Mouse (Mus musculus) cerebral cortex, adult 2 months (tissue): Measurements from ENCODE around the gene Pax9.

Experiments
- WGBS: fragments of 180-500 bp; shearing (Covaris S2); methylation state at CpG from one replicate; pipeline ENCODE4 v1.1.7; 2018; 5-methylcytosine and 5-hydroxymethylcytosine counted together

Pax9 gene

DNA sequence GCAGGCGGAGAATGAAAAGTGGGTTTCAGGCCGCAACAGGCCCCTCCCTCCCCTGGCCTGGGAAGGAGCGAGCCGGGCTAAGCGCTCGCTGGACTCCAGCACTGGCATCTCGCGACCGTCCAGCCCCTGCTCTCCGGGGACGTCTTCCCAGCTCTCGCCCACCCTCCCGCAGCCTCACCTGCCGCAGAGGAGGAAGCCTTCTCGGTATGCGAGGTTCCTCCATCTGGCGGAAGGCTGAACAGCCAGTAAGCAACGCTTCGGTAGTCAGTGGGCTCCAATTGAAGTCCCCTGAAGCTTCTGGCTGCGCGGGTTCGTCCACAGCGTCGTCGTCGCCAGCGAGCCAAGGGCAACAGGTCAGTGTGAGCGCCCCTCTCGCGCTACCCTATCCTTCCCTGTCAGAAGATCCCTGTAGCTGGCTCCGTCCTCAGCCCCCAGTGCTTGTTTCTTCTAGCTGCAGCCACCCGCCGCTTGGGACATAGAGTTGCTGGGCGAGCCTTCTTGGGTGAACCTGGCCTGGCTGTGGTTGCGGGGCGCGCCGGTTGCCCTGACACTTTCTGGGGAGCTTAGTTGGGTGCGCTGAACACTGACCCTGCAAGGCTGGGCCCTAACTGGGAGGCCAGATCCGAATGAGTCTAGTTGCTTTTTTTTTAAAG lies at the start of gene Pax9:
TSS of gene Pax9 (plus strand) at position 341 of the 653 bp plus-strand sequence.
- WGBS = 2% methylated on average over 40 of the region's 40 CpGs

DNA sequence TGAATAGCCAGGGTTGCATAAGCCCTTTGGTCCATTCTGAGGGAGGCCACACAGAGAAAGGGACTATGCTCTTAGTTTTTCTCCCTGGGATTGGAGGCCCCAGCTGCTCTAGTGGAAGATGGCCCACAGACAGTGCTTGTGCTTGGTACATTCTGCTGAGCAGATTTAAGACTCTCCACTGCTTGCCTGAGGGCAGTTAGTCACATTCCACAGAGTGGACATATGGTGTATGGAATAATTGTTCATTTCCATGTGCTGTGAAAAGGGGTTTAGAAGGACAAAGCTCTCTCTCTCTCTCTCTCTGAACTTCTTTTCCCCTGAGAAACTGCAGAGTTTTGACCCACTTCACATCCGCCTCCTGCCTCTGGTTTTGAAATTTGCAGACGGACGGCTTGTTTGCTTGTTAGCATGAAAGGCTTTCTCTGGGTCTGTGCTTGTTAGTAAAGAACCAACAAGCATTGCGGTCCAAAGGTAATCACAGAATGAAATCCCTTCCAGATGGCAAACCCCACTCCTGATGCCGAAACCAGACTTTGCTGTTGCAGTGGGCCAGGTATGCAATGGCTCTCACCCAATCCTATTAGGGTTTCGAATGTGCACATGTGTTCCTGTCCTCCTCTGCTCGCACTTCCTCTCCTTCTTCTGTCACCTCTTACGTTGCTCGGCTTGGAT lies 22.0 kb upstream of the Pax9 start:
- WGBS = 68% methylated on average over 9 of the region's 9 CpGs

DNA sequence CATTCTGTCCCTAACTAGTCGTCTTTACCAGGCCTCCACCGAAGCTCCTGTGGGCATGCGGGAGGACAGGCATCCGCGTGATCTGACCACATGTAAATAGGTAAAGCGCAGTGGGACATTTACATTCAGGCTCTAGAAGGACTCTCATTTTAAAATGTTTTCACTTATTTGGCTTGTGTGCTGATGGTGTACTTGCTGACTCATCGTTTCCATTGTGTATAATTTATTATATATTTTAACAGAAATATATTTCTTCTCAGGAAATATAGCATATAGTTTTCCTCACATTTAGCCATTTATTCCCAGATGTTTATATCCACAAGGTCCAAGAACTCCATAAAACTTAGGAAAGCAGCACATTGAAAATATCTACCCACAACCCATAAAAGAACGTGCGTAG lies 20.8 kb upstream of the Pax9 start:
- 93% methylated on average over 9 of the region's 9 CpGs for WGBS

DNA sequence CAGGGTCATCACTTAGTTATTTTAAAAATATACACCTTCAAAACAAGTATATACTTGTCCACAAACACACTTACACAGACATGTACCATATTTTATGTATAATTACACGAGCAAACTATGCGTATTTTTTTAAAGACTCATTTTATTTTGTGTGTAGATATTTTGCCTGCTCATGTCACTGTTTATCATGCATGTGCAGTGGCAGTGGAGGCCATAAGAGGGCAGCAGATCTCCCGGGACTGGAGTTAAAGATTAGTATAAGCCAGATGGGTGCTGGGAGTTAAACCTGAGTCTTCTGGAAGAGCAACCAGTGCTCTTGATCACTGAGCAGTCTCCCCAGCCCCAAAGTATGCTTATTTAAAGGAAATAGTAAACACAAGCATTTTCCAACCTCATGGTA lies 16.8 kb upstream of the Pax9 start:
- 48% methylated on average over 3 of the region's 3 CpGs for WGBS

DNA sequence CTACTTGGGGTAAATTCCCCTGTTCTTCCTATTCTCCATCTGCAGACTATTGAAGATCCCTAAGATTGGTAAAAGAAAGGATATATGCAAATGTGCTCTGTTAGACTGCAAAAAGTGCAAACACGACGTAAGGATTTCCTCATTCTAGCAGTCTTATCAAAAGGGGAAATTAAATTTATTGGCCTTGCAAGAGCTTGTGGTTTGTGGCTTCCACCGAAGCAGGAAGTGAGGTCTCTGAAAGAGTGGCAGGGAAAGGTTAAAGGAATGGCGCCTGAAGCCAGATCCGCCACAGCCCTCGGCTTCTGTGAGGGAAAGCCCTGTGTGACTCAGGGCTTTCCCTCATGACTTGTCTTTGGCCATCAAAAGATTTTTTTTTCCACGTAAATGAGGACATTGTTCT lies 13.9 kb upstream of the Pax9 start:
- WGBS = 69% methylated on average over 7 of the region's 7 CpGs

DNA sequence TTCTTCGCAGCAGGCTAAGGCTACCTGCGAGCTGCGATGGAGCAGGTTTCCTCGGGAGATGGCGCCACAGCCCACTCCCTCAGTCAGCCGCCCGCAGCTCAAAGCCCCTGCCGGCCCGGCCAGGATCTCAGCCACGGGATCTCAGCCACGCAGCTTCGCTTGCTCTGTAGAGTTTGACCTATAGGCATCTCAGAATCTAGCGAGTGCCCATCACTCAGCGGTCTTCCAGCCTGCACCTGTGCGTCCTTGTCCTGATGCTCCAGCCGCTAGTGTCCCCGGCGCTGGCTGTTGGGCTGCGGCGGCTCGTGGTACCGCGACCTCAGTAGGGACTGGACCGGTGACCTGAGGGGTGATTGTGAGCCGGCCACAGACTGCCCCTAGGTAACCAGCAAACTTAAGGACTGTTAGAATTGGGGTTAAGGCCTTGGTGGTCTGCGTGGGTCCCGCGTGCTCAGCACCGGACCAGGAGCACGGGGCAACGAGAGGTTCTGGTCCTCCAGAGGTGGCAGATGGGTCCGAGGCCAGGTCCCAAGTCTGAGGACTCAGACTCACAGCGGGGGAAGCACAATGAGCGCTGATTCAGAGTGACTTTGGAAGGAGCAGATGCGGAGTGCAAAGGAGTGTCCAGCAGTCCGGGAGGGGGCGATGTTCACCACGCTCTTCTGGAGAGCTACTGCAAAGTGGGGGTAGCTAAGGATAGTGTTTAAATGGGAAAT lies 10.3 kb upstream of the Pax9 start:
- WGBS = 2% methylated on average over 38 of the region's 38 CpGs

DNA sequence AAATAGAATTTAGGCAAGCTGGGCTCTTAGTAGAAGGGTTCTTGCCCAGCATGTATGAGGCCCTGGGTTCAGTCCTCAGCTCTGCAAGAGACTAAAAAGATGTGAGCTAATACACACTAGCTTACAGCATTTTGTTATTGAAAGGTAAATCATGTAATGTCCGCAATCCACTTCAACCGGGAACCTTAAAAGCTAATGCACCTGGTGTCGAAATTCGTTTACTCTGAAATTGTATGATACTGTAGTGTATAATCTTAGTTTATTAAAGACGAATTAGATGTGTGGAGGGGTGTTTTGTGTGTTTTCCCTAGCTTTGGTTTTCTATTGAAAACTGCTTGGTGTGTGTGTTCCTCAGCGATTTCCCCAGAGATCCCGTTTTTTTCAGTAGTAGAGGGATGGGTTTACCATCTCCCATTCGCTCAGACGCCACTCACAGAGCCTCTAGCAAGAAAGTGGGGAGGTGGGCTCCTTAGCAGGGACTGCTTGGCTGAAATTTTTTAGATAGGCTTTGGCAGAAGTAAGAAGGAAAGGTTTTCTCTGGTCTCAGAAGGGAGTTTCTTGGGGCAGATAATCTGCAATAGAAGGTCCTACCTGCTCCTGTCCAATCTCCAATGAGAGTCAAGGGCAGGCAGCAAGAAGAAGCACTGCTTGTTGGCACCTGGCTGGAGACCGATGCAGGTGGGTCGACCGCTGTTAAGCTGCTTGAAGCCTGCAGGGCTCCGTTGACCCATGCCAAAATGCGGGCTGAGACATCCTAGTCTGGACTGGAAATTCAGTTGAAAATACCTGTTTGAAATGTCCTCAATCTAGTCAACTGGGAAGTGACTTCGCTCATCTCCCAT lies 3.7 kb upstream of the Pax9 start:
- WGBS = 6% methylated on average over 15 of the region's 15 CpGs

DNA sequence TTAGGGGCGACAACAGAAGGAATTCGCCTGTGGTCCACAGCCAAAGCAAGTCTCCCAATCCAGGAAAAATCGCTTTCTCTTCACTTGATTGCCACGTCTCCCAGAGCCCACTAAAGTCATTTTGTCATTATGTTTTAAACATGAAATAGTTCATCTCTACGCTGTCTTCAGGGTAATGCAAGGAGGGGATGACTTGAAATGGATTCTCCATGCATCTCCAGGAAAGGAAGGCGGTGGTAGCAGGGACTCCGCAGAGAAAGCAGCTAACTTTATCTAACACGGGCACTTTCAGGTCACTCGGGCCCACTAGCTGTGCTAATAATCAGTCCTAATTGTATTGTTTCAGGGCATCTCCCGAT lies 3.1 kb upstream of the Pax9 start:
- 5% methylated on average over 10 of the region's 10 CpGs for WGBS

DNA sequence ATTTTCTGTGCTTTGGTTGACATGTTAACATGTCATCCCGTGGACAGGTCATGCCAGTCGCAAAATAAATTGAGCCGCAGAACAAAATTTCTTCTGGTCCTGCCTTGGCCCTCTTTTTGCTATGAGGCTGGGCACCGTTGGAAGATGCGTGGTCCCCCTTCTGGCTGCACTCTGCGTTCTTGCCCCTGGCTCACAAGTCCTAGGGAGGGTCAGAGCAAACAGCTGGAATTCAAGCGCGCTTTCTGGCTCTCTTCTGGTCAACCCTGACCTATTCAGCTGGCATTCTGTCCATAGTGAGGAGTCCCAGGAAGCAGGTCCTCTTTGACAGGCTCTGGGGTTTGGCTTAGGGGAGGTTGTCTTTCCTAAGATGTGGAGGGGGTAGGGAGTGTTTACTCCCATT lies 2.6 kb upstream of the Pax9 start:
- 1% methylated on average over 8 of the region's 8 CpGs for WGBS

DNA sequence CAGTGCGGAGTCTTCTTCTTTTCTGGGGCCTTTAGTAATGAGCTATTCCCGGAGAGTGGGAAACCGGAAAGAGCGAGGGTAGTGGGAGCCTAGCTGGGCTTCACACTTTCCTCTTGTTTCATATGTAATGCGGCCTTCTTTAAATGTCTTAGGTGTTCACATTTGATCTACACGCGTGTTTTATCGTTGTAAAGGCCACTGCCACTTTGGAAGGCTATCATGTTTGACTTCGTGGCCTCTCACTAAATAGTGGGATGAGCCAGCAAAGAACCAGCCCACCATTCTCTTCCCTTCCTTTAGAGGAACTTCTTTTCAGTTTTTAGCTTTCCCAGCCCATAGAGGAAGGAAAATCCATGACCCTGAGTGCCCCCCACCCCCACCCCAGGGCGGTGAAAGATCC lies 2.2 kb upstream of the Pax9 start:
- 5% methylated on average over 10 of the region's 10 CpGs for WGBS

DNA sequence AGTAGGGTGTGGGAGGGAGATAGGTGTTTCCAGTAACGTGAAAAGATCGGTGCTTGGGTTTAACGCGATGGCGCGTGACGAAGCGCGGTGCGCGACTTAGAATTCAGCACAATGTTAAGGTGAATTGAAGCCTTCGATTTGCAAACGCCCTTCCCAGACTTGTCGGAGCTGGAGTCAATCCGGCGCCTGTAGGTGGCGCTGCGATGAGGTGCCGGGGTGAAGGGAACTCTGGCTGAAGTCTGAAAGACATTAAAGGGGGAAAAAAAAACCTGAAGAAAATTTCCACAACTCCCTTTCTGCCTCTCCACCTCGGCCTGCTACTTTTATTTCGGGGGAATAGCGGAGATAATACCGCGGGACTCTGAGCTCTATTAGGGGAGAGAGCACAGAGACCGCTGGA lies 1.8 kb upstream of the Pax9 start:
- 2% methylated on average over 25 of the region's 25 CpGs for WGBS

DNA sequence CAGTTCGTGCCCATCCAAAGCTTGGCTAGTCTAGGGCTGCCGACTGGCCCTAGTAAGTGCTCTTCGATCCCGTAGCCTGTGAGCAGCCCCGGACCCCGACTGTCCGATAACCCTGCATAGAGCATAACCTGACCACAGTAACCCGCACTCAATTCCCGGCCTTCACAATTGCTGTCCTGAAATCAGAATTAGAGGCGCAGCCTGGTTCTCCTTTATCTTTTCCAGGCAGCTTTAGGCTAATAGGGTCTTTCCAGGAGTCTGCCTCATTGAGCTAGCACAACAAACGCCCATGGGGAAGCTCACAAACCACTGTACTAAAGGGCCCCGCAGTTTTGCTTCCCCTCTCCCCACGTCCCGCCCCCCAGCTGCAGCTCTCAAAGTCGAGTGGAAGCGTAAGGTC lies 1.2 kb upstream of the Pax9 start:
- WGBS = 6% methylated on average over 16 of the region's 16 CpGs

DNA sequence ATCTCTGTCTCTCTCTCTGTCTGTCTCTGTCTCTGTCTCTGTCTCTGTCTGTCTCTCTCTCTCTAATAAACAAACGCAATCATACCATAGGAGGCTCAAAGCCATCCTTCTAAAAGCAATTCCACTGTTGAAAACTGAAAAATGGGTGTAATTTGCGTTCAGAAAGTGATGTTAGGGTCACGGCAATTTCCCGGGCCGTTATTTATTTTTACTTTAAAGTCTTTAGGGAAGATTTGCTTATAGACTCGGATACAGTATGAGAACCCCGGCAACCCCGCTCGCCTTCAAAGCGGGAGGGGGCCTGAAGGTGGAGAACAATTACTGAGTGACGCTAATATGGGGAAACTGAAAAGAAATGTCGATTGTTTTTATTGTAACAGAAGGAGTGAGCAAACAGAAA lies 566 bp upstream of the Pax9 start:
- 7% methylated on average over 12 of the region's 12 CpGs for WGBS

DNA sequence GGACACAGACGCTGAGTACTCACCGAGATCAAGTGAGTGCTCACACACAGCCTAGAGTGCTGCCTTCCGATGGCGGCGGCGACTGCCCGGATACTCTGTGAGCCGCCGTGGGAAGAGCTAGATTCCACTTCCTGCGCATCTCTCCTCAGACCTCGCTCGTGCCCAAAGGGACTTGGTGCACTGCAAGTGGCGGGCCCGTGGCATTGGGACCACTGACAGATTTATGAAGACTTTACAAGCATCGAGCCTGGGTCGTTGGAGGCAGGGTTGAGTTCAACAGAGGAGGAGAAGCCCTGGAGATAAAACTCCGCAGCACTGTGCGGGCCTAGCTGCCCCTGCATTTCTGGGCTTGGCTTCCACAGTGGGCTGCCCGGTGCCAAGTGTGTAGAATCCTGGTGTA lies 969 bp downstream of the Pax9 start:
- 15% methylated on average over 19 of the region's 19 CpGs for WGBS

DNA sequence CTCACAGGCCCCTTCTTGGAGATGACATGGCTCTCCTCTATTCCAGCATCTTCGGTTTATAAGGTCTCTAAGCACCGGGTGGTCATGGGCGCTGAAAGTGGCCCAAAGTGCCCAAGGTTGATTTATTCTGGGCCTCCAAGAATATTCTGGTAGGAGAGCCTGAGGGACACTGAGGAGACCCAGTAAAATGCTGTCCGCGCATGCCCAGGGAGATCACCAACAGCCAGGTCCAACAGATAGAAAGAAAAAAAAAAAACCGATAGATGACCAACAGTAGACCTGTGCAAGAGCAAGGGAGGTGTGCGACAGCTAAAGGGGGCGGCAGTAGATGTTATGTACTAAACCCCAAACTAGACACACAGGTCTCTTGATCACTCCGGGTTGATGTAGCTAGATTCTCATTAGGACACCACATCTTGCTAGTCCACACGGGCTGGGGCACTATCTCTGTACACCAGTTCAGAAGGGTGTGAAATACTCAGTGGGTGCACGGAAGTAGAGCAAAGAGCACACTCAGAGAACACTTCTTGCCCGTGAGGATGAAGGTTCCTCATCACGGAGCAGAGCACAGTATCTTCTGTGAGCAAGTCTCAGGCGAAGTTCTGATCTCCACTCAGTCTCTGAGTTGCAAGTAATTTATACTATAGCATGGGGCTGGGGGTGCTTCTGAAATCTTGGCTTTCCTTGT lies 2.0 kb downstream of the Pax9 start:
- WGBS = 11% methylated on average over 14 of the region's 14 CpGs

DNA sequence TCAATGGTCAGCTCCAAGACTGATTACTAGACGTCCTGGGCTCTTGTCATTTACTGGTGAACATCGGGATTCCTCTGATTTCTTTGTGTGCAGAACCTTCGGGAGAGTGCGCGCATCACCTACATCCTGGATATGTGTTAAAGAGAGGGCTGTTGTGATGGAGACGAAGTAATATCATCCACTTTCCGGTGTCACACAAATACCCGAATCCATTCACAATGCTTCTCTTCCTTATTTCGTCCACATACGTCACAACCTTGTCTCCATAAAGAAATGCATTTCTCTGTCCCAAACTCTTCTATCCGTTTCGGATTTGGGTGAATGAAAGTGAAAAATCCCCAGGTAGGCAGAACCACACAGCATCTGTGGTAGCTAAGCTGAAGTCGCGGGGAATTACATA lies 2.8 kb downstream of the Pax9 start:
- WGBS = 5% methylated on average over 14 of the region's 14 CpGs

DNA sequence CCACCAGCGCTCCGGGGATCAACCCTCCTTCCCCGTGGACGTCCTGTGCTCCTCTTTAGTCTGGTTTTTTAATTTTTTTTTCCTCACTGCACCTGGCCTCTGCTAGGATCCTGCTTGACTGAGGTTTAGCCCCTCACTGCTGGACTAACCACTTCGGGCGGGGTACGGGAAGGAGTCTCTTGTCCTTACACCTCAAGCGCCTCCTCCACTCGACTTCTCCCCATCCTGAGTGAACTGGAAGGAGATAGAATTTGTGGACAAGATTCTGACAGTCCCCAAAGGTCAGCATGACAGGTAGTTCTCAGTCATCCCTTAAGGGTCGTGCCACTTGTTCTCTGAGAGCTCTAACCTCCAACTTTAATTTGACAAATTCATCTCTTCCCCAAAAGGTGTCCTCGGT lies 3.4 kb downstream of the Pax9 start:
- WGBS = under 1% methylated on average over 11 of the region's 11 CpGs

DNA sequence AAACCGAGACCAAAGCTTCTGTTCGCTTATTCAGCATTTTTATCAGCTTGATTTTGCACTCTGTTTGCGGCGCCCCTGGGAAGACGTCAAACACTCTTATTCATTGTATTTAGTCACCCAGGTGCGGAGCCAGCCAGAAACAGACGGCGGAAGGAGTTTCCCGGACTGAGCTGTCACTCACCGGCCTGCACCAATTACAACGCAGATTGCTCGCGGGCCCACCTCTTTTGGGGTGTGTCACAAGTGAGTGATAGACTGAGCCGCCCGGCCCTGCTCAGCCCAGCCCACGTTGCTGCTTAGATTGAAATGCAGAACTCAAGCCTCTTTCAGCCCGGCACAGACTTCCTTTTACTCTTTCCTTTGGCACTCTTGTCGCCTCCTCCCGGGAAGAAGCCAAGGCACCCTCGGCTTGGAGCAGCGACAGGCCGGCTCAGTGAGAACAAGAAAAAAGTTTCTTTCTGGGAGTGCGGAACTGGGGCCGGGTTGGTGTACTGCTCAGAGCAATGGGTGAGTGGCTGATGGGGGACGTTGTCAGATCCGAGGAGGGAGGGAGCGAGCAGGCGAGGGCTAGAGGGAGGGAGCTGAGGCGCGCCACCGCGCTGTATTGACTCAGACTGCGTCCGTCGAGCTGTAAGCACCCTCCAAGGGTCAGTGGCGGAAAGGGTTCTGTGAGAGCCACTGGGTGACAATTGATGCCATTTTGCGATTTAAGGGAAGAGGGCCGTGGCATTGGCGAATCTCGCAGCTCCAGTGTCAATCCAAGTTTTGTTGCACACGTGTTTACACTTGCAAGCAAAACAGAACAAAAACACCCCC lies 4.0 kb downstream of the Pax9 start:
- 2% methylated on average over 41 of the region's 41 CpGs for WGBS

DNA sequence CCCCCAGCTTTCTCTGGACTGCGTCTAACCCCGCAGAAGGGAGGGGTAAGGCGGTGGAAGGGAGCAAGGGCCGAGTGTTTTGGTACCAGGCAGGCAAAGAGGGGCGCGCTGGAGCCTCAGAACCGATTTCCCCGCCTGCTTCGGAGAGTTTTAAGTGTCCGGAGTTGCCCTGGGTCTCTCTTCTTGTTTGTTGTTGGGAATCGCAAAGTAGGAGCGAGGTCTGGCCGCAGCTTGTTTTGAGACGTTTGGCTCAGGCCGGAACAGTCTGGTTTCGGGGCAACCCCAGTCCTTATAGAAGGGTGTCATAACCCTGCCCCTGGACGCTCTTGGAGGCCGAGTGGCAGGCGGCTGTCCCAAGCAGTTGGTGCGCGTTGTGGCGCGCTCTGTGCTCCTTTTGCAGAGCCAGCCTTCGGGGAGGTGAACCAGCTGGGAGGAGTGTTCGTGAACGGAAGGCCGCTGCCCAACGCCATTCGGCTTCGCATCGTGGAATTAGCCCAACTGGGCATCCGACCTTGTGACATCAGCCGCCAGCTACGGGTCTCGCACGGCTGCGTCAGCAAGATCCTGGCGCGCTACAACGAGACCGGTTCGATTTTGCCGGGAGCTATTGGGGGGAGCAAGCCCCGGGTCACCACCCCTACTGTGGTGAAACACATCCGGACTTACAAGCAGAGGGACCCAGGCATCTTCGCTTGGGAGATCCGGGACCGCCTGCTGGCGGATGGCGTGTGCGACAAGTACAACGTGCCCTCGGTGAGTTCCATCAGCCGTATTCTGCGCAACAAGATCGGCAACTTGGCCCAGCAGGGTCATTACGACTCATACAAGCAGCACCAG lies 4.8 kb downstream of the Pax9 start:
- WGBS = 2% methylated on average over 57 of the region's 57 CpGs
